Mouse (Mus musculus) heart, adult 2 months (tissue): ENCODE data around the gene Kat6b.

Experiments
- CTCF ChIP-seq: fragments of 200-600 bp; IDR thresholded peaks from 2 replicates; pipeline ENCODE4 v1.8.1; 2022; ENCODE audit warnings: antibody characterized with exemption, mild to moderate bottlenecking, moderate library complexity
- EP300 ChIP-seq: fragments of 200-500 bp; IDR thresholded peaks from 2 replicates; pipeline ENCODE4 v1.6.1; 2011; ENCODE audit warnings: low read depth, low read length, control low read depth; ENCODE audit not compliant: insufficient read depth
- POLR2A ChIP-seq: fragments of 200-500 bp; IDR thresholded peaks from 2 replicates; pipeline ENCODE4 v1.6.1; 2011; ENCODE audit warnings: mild to moderate bottlenecking, low read depth, low read length, control low read depth; ENCODE audit not compliant: insufficient read depth

GRCm38 (mm10) chr14:21559447-21559846 lies 78.2 kb downstream of the Kat6b start:
- TF ChIP-seq CTCF (no peak), POLR2A (no peak), EP300 (no peak)
